Comparison of ENCODE assay signal across 8 mouse cellular contexts in the genomic region with DNA sequence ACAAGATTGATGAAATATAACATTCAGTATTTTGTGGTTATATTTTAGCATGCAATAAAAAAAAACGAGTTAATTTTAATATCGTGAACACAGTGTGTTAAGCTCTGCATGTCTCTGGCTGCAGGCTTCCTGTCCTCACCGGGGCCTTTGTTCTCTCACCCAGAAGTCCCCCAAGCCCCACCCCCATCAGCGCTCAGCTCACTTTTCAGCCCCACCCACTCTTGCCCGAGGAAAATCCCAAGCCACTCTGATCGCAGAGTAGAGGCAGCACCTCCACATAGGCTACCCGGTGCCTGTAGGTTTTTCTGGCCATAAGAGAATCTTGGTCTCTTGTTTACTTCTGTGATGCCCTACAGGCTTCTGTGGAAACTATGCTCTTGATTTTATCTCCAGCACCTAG. TPM values are rescaled to one million over a fixed set of nuclear protein-coding genes. Genes with fewer than 3 reads are reported as not detected.
DNase-seq lines count a peak whose midpoint lies in the region; ATAC-seq lines count a peak whose summit lies in the region.

No protein-coding gene starts in this region.

- 0% methylated on average over 7 of the region's 7 CpGs for WGBS in forebrain, embryonic 13.5 days
- under 1% methylated on average over 7 of the region's 7 CpGs for WGBS in hindbrain, embryonic 13.5 days
- 0% methylated on average over 7 of the region's 7 CpGs for WGBS in limb, embryonic 11.5 days

- ATAC-seq in forebrain, embryonic 13.5 days = peak; percentile 89
- peak; percentile 91 for ATAC-seq in hindbrain, embryonic 13.5 days (ENCODE audit: low FRiP score)
- ATAC-seq in limb, embryonic 11.5 days (ENCODE audit: insufficient number of reproducible peaks, low FRiP score, low TSS enrichment, low read depth) = peak; percentile 89

- peak; percentile 31 to 65 for DNase-seq in adrenal gland, adult (ENCODE audit: inconsistent age in 2 of 2, low spot score in 1 of 2)
- no peak for DNase-seq in adrenal gland, adult 8-10 months
- peak; percentile 64 for DNase-seq in WW6 (ENCODE audit: low read depth, low spot score)
- DNase-seq in limb, embryonic 11.5 days (ENCODE audit: low spot score) = peak; percentile 81
- DNase-seq in mesoderm, embryonic 11.5 days (ENCODE audit: low read depth, low spot score) = peak; percentile 76
- DNase-seq in splenic B cell, adult 2 months (ENCODE audit: low read depth, low spot score) = peak; percentile 43

- H3K27ac ChIP-seq in forebrain, embryonic 13.5 days = peak overlapping the region; percentile 87
- H3K27ac ChIP-seq in hindbrain, embryonic 13.5 days = peak overlapping the region; percentile 88
- no peak overlapping the region for H3K27ac ChIP-seq in limb, embryonic 11.5 days (replicated peaks; ENCODE audit: low read depth, low read length)

- no peaks in the 10 kb centered on the region for H3K27me3 ChIP-seq in forebrain, embryonic 13.5 days
- H3K27me3 ChIP-seq in hindbrain, embryonic 13.5 days = no peaks in the 10 kb centered on the region
- H3K27me3 ChIP-seq in limb, embryonic 11.5 days (ENCODE audit: control insufficient read depth, insufficient read depth, low read length) = no peaks in the 10 kb centered on the region
- no peaks in the 10 kb centered on the region for H3K27me3 ChIP-seq in splenic B cell, adult 2 months (ENCODE audit: control insufficient read depth, insufficient read depth, low read length, poor library complexity, severe bottlenecking)

- H3K4me3 ChIP-seq in forebrain, embryonic 13.5 days = peak overlapping the region; percentile 32
- H3K4me3 ChIP-seq in hindbrain, embryonic 13.5 days = peak overlapping the region; percentile 30
- H3K4me3 ChIP-seq in limb, embryonic 11.5 days (ENCODE audit: low read depth, low read length) = peak overlapping the region; percentile 27

- peak overlapping the region; percentile 62 for H3K4me2 ChIP-seq in forebrain, embryonic 13.5 days
- peak overlapping the region; percentile 52 for H3K4me2 ChIP-seq in hindbrain, embryonic 13.5 days
- H3K4me2 ChIP-seq in limb, embryonic 11.5 days (ENCODE audit: low read depth, severe bottlenecking) = peak overlapping the region; percentile 52; the same call in 1 of the 2 replicates

- H3K9ac ChIP-seq in forebrain, embryonic 13.5 days = peak overlapping the region; percentile 60
- H3K9ac ChIP-seq in hindbrain, embryonic 13.5 days = peak overlapping the region; percentile 70
- no peak overlapping the region for H3K9ac ChIP-seq in limb, embryonic 11.5 days (ENCODE audit: low read length)

- no peaks in the 10 kb centered on the region for H3K36me3 ChIP-seq in forebrain, embryonic 13.5 days (ENCODE audit: poor library complexity, severe bottlenecking)
- H3K36me3 ChIP-seq in hindbrain, embryonic 13.5 days = no peaks in the 10 kb centered on the region
- H3K36me3 ChIP-seq in limb, embryonic 11.5 days (ENCODE audit: control insufficient read depth, insufficient read depth, low read length) = no peaks in the 10 kb centered on the region
- H3K36me3 ChIP-seq in splenic B cell, adult 2 months (ENCODE audit: control insufficient read depth, insufficient read depth, low read length, poor library complexity, severe bottlenecking) = no peaks in the 10 kb centered on the region

- H3K4me1 ChIP-seq in forebrain, embryonic 13.5 days = peaks cover 17% of the 10 kb centered on the region; the same call in 1 of the 2 replicates
- H3K4me1 ChIP-seq in hindbrain, embryonic 13.5 days (replicated peaks) = peaks cover 12% of the 10 kb centered on the region
- peaks cover 5% of the 10 kb centered on the region for H3K4me1 ChIP-seq in limb, embryonic 11.5 days (ENCODE audit: control insufficient read depth, insufficient read depth, low read length)

- H3K9me3 ChIP-seq in forebrain, embryonic 13.5 days (replicated peaks) = peaks cover 9% of the 10 kb centered on the region; the same call in 1 of the 2 replicates
- H3K9me3 ChIP-seq in hindbrain, embryonic 13.5 days = no peaks in the 10 kb centered on the region
- H3K9me3 ChIP-seq in limb, embryonic 11.5 days (ENCODE audit: control insufficient read depth, low read length) = no peaks in the 10 kb centered on the region

RNA-seq across cellular contexts. Expression of gene Slc38a11, which starts 50.4 kb away (rescaled TPM):
- total RNA-seq in adrenal gland, adult 8-10 months (2022) = 10 to 100 TPM; 20.1 to 43.2 (median 28.4) TPM
- polyA plus RNA-seq in forebrain, embryonic 13.5 days (2015; fragmentation: Nextera tagmentation; extraction: Ambion mirVana) = 0.80 and 1.1 TPM in 2 replicates
- polyA plus RNA-seq in hindbrain, embryonic 13.5 days (2015; fragmentation: Nextera tagmentation; extraction: Ambion mirVana) = 1.3 and 1.5 TPM in 2 replicates
- polyA plus RNA-seq in limb, embryonic 11.5 days (2014; fragmentation: Nextera tagmentation; extraction: Ambion mirVana) = 0.37 and 0.85 TPM in 2 replicates
